Mouse (Mus musculus) liver, embryonic 14.5 days (tissue): ENCODE data around the gene Ociad1. TPM values are rescaled to one million over a fixed set of nuclear protein-coding genes. Genes with fewer than 3 reads are reported as not detected.

Experiments used
- ATAC-seq: fragments of 200-750 bp; cut with Nextera tagmentation; 2 replicates; pipeline ENCODE4 v1.8.0; 2017; ENCODE audit warnings: moderate number of reproducible peaks, mild to moderate bottlenecking, moderate library complexity; ENCODE audit not compliant: insufficient read depth
- DNase-seq, 3 experiments: peaks; one replicate each; pipeline ENCODE4 v3.0.0-alpha.2; 2012 to 2013; ENCODE audit warnings: low read depth in 3 of 3, low spot score in 3 of 3
- H3K27ac ChIP-seq: fragments of 300-500 bp; sonication (generic); 2 replicates; pipeline ENCODE4 v1.5.1; 2014; ENCODE audit warnings: moderate library complexity, mild to moderate bottlenecking, control low read depth, inconsistent platforms
- H3K27me3 ChIP-seq: fragments of 300-500 bp; sonication (generic); 2 replicates; pipeline ENCODE4 v1.6.1; 2014; ENCODE audit warnings: mild to moderate bottlenecking, low read length, moderate library complexity; ENCODE audit not compliant: control insufficient read depth, insufficient read depth
- H3K36me3 ChIP-seq: fragments of 300-500 bp; sonication (generic); replicated peaks from 2 replicates; pipeline ENCODE4 v1.6.1; 2014; ENCODE audit warnings: low read depth; ENCODE audit not compliant: control insufficient read depth, insufficient read depth
- H3K4me1 ChIP-seq, 2 experiments: fragments of 200-500 bp in 1 of 2; fragments of 300-500 bp in 1 of 2; sonication (generic) in 1 of 2; replicated peaks; 2 replicates each; pipeline ENCODE4 v1.6.1; 2012 to 2014; ENCODE audit warnings: antibody characterized with exemption in 1 of 2, inconsistent platforms in 1 of 2, low read length in 1 of 2; ENCODE audit not compliant: control insufficient read depth in 2 of 2, insufficient read depth in 2 of 2
- H3K4me2 ChIP-seq: fragments of 300-500 bp; sonication (generic); 2 replicates; pipeline ENCODE4 v1.6.1; 2014; ENCODE audit warnings: low read depth, mild to moderate bottlenecking, control low read depth, moderate library complexity
- H3K4me3 ChIP-seq, 2 experiments: fragments of 200-500 bp in 1 of 2; fragments of 300-500 bp in 1 of 2; sonication (generic) in 1 of 2; 2 replicates each; pipeline ENCODE4 v1.5.1; 2012 to 2014; ENCODE audit warnings: low read depth in 2 of 2, low read length in 2 of 2, mild to moderate bottlenecking in 2 of 2, control low read depth in 1 of 2, inconsistent platforms in 1 of 2, moderate library complexity in 1 of 2; ENCODE audit not compliant: insufficient read depth in 1 of 2
- H3K9ac ChIP-seq: fragments of 300-500 bp; sonication (generic); replicated peaks from 2 replicates; pipeline ENCODE4 v1.6.1; 2014; ENCODE audit warnings: mild to moderate bottlenecking, control low read depth, moderate library complexity
- H3K9me3 ChIP-seq: fragments of 300-500 bp; sonication (generic); 2 replicates; pipeline ENCODE4 v1.6.1; 2016; ENCODE audit warnings: low read length, mixed read lengths; ENCODE audit not compliant: control insufficient read depth
- CTCF ChIP-seq: IDR thresholded peaks from 2 replicates; pipeline ENCODE4 v1.5.1; 2016; ENCODE audit warnings: antibody characterized with exemption, low read depth, control low read depth
- EP300 ChIP-seq: IDR thresholded peaks from 2 replicates; pipeline ENCODE4 v1.6.1; 2016; ENCODE audit warnings: antibody characterized with exemption, low read depth
- WGBS: fragments of 180-500 bp; shearing (Covaris S2); extraction: QIAGEN DNeasy Blood & Tissue Kit; methylation state at CpG from one replicate; pipeline ENCODE4 v1.1.7; 2014; ENCODE audit not compliant: insufficient replicate concordance; 5-methylcytosine and 5-hydroxymethylcytosine counted together
- polyA plus RNA-seq, 2 experiments: library from polyadenylated mRNA; depleted of rRNA in 1 of 2; stranded (reverse) in 1 of 2; unstranded in 1 of 2; fragments of >200 nt; fragmentation: Nextera tagmentation in 1 of 2; extraction: Ambion mirVana in 1 of 2; gene quantifications; 2 replicates each; pipeline versions ENCODE4 v1.2.1 to v1.2.3; 2012 to 2014

Ociad1 gene
- polyA plus RNA-seq, 2 experiments: 77.4 to 81.4 TPM

DNA sequence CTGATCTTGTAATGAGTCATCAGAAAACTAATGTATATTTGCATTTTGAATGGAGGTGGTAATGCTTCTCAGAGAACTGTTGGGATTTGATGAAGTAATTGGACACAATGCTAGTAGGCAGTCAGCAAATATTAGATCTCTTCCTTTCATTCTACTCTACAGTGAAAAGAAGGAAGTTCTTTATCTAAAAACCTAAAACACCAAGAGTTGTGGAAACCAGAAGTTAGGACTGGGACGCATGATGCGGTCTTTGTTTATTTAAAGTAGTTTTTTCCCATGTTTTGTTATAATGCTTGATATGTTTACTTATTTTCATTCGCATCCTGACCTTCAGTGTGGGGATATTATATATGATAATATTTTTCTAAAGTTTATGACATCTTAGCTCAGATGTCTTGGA, 14.7 kb downstream of the Ociad1 start:
- Histone ChIP-seq H3K27ac (no peak overlapping the region; the same call in 1 of the 2 replicates), H3K4me1 (peaks cover 20 to 22% of the 10 kb centered on the region in 2 experiments), H3K4me2 (no peak overlapping the region), H3K4me3 (no peak overlapping the region), H3K9me3 (no peaks in the 10 kb centered on the region), H3K36me3 (peaks cover 77% of the 10 kb centered on the region), H3K9ac (no peak overlapping the region), H3K27me3 (no peaks in the 10 kb centered on the region)
- WGBS: 90% methylated on average over 3 of the region's 3 CpGs
- TF ChIP-seq CTCF (no peak), EP300 (no peak)
- no peak for DNase-seq
- ATAC-seq: no peak

DNA sequence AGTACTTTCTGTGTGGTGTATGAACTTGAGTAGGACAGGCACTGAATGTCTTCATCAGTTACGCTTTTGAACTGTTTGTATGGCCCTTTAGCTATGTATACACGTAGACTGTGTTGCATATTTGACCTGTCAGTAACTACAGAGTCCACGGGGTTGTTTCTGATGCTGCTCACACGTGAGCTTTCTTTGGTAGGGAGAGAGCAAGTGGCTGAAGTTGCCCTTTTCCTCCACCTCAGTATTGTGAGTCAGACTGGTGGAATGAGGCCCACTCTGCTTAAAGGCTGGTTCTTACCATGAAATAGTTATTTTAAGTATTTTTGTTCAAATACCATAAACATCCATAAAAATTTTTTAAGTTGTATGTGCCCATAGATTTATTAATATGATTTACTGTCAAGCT, 16.9 kb downstream of the Ociad1 start:
- Histone ChIP-seq H3K4me2 (no peak overlapping the region), H3K4me1 (peaks cover 37 to 38% of the 10 kb centered on the region in 2 experiments), H3K9me3 (no peaks in the 10 kb centered on the region), H3K36me3 (peaks cover 81% of the 10 kb centered on the region), H3K4me3 (no peak overlapping the region), H3K9ac (no peak overlapping the region), H3K27me3 (no peaks in the 10 kb centered on the region), H3K27ac (peak overlapping the region; percentile 27)
- TF ChIP-seq CTCF: no peak
- TF ChIP-seq EP300: no peak
- DNase-seq (no peak), ATAC-seq (no peak)
- WGBS: 81% methylated on average over 4 of the region's 4 CpGs

GRCm38 (mm10) chr5:73310401-73310800, 17.8 kb downstream of the Ociad1 start:
- ATAC-seq (no peak), DNase-seq (no peak)
- Histone ChIP-seq H3K4me2 (no peak overlapping the region), H3K4me3 (no peak overlapping the region), H3K36me3 (peaks cover 82% of the 10 kb centered on the region), H3K27me3 (no peaks in the 10 kb centered on the region), H3K4me1 (peaks cover 42% of the 10 kb centered on the region in 2 experiments), H3K9ac (no peak overlapping the region; the same call in 1 of the 2 replicates), H3K9me3 (no peaks in the 10 kb centered on the region), H3K27ac (peak overlapping the region; percentile 94)
- WGBS: 76% methylated on average over 1 of the region's 1 CpGs
- no peak for TF ChIP-seq CTCF
- no peak for TF ChIP-seq EP300

GRCm38 (mm10) chr5:73311458-73311857, 18.9 kb downstream of the Ociad1 start:
- 26% methylated on average over 5 of the region's 5 CpGs for WGBS
- DNase-seq: peak; percentile 80 to 82 (median 81)
- peak; percentile 35; the same call in 1 of the 2 replicates for TF ChIP-seq CTCF
- TF ChIP-seq EP300: peak; percentile 93
- no peaks in the 10 kb centered on the region for H3K27me3 ChIP-seq
- peak overlapping the region; percentile 51 for H3K4me2 ChIP-seq
- peak overlapping the region; percentile 57 for H3K9ac ChIP-seq
- H3K36me3 ChIP-seq: peaks cover 81% of the 10 kb centered on the region
- peak; percentile 98 for ATAC-seq
- peak overlapping the region; percentile 94 for H3K27ac ChIP-seq
- no peak overlapping the region for H3K4me3 ChIP-seq
- H3K9me3 ChIP-seq: no peaks in the 10 kb centered on the region
- peaks cover 42 to 43% of the 10 kb centered on the region in 2 experiments for H3K4me1 ChIP-seq

- peak overlapping the region; percentile 81 for H3K27ac ChIP-seq
- H3K4me1 ChIP-seq: peaks cover 42 to 43% of the 10 kb centered on the region in 2 experiments
- H3K27me3 ChIP-seq: no peaks in the 10 kb centered on the region
- DNase-seq (peak; percentile 52 to 61 (median 60)), ATAC-seq (peak; percentile 61)
- peaks cover 67% of the 10 kb centered on the region for H3K36me3 ChIP-seq
- TF ChIP-seq EP300 (peak; percentile 89), CTCF (no peak)
- H3K4me3 ChIP-seq: peak overlapping the region in 1 of 2 experiments; percentile 18; a peak in 2 of 4 replicates
- H3K9me3 ChIP-seq: no peaks in the 10 kb centered on the region
- 41% methylated on average over 10 of the region's 10 CpGs for WGBS
- peak overlapping the region; percentile 43; the same call in 1 of the 2 replicates for H3K9ac ChIP-seq
- peak overlapping the region; percentile 55 for H3K4me2 ChIP-seq
These were observed 21.0 kb downstream of the Ociad1 start for GRCm38 (mm10) chr5:73313591-73313990.
